Mouse (Mus musculus) lung, adult 2 months (tissue): ENCODE measurements around the gene Bptf.

Experiments used
- CTCF ChIP-seq: fragments of 200-500 bp; IDR thresholded peaks from 2 replicates; pipeline ENCODE4 v1.5.1; 2011; ENCODE audit warnings: mild to moderate bottlenecking, low read length, control low read depth; ENCODE audit not compliant: insufficient read depth
- POLR2A ChIP-seq: fragments of 200-500 bp; IDR thresholded peaks from 2 replicates; pipeline ENCODE4 v1.6.1; 2011; ENCODE audit warnings: low read depth, mild to moderate bottlenecking, control low read depth, low read length, borderline replicate concordance; ENCODE audit errors: extremely low read depth

DNA sequence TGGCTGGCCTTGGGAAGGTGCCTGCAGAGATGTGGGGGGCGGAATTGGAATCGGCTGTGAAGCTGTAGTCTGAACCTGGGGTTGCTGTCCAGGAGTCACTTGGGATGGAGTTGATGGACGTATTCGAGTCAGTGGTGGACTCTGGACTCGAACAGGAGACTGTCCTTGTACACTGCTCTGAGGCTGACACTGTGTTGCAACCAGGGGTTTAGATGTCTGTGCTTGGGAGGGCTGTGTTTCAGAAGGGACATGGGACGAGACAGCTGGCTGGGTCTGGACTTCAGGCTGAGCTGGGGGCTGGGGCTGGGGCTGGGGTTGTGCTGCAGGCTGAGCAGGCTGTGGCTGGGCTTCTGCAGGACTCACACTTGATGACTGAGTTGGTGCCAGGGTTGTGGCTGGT is 77.1 kb downstream of the Bptf start:
- TF ChIP-seq POLR2A (no peak), CTCF (no peak)
